Mouse (Mus musculus) left cerebral cortex, adult 18-20 months (tissue): ENCODE results near the gene Mmp25. TPM values are rescaled to one million over a fixed set of nuclear protein-coding genes. Genes with fewer than 3 reads are reported as not detected.

Source experiments
- DNase-seq, 2 experiments: peaks; one replicate each; pipeline ENCODE4 v3.0.0; 2021 to 2022; ENCODE audit warnings: low spot score in 2 of 2, mixed read lengths in 1 of 2
- long read RNA-seq, 2 experiments: library from polyadenylated mRNA; stranded (forward); transcript quantifications; one replicate each; pipeline ENCODE4 v2.0.0; 2021
- total RNA-seq, 2 experiments: library from RNA; stranded (reverse); gene quantifications; 2 replicates each; pipeline ENCODE4 v1.2.3; 2021

The Mmp25 gene
- under 1 TPM; 0.14 TPM for total RNA-seq
- long read RNA-seq, experiment 1, result 0 reads
- long read RNA-seq, experiment 2, result 0 reads

- DNase-seq, result no peak
Observed at GRCm38 (mm10) chr17:23644613-23645495, at the start of gene Mmp25. Gene Mmp25 (minus strand): TSS chr17:23645277.

GRCm38 (mm10) chr17:23694491-23694890, 49.4 kb upstream of the Mmp25 start:
- no peak for DNase-seq

- no peak for DNase-seq
Observed at GRCm38 (mm10) chr17:23683856-23684672, 39.0 kb upstream of the Mmp25 start, which contains the start of gene Cldn9. Gene Cldn9 (minus strand): TSS chr17:23684026.

GRCm38 (mm10) chr17:23683226-23683625, 38.1 kb upstream of the Mmp25 start:
- DNase-seq, result no peak

DNA sequence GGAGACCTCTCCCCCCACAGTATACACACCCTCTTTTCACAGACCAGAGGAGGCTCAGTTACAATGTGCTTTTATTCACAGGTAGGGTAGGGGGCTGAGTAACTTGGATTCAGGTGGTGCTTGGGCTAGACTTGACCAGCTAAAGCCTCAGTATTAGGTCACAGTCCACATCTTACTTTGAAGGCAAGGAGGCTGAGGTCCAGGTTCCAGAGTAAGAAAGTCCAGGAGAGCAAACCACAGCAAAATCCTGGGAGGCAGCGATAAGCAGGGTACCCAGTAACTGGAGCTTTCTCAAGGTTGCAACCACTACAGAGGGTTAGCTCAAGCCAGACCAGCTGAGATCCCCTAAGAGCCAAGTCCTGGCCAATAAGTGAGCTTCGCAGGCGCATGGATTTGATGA, 37.5 kb upstream of the Mmp25 start:
- no peak for DNase-seq

- no peak for DNase-seq
Observed at GRCm38 (mm10) chr17:23682092-23682491, 37.0 kb upstream of the Mmp25 start.

- no peak for DNase-seq
Observed at GRCm38 (mm10) chr17:23681086-23681485, 36.0 kb upstream of the Mmp25 start.

DNA sequence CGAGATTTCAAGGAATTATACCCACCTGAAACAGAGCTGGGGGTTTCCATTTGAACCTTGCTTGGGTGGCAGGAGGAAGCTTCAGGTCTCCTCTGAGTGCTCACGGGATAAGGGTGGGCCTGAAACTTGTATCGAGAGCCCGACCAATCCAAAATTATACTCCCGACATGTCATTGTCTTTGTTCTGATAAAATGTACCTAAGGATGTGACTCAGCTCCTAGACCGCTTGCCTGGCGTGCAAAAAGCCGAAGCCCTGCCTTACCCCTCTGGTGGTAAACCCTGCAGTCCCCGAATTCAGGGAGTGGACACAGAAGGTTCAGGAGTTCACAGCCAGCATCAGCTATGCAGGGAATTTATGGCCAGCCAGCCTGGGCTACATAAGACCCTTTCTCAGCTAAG, 35.3 kb upstream of the Mmp25 start:
- DNase-seq, result no peak

DNA sequence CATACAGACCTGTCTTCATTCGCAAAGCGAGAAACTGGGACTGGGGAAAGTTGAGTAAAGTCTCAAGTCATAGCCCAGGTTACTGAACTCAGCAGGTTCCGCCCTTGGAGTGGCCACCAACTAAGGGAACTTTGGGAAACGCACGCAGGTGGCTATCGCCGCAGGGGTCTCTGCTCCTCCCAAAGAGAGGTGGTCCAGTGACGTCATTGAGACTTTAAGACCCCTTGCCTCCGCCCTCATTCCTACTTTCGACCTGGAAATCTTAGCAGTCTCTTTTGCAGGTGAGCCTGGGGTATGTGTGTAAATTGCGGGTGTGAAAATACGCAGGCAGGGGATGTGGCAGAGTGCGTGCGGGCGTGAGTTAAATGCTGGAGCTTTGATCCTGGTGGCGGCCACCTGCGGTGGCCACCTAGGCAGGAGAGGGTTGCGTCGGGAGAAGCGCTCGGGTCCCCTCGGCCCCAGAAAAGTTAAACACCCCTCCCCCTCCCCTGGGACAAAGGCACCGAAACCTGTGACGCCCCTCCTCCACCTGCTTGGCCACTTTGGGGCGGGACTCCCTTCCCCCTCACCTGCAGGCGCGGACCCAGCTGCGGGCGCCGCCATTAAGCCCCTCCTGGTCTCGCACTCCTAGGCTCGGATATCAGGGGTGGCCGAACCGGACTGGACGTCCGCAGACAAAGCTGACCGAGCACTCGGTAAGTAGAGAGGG, 34.2 kb upstream of the Mmp25 start, which contains the start of gene Cldn6:
Cldn6 (plus strand) TSS at position 123 of the 709 bp plus-strand sequence.
- DNase-seq, result no peak

DNA sequence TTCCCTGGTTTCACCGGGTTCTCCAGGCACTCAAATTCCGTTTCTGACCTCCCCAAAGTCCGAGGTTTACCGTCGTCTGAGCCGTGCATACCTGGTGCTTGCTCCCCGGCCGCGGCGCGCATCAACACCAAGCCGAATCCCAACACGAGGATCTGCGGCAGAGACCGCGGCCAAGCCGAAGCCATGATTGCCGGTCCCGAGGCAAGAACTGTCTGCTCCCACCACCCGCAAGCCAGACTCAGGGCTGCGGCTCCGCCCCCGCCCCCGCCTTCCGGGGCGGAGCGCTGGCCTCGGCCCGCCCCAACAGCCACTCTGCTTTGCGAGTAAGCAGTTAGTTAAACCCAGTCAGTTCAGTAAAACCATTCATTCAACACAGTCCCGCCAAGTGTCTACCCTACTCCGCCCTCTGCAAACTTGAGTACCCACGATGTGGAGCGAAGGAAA, 32.2 kb upstream of the Mmp25 start, which contains the start of gene Tnfrsf12a:
Tnfrsf12a (minus strand) TSS at position 233 of the 444 bp plus-strand sequence.
- peak; percentile 67 to 82 for DNase-seq

DNA sequence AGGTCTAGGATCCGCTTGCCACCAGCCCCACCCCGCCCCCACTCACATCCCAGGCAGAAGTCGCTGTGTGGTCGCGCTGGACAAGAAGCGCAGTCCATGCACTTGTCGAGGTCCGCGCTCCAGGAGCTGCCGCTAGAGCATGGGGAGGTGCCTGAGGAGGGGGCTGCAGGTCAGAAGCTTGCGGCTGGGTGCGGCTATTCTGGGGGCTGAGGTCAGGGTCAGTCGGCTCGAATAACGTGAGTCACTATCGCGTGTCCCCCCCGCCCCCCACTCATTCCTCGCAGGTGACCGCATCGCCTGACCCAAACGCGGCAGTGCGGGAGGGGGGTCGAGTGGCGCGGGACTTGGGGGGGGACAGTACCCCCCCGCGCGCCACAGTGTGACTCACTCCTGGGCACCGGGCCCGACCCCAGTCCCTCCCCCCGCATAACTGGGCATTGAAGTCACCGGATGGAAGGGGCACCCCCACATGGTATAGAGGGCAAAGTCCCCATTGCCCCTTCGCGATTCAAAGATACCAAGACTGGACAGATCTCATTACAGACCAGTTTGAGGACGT, 31.5 kb upstream of the Mmp25 start:
- no peak for DNase-seq

DNA sequence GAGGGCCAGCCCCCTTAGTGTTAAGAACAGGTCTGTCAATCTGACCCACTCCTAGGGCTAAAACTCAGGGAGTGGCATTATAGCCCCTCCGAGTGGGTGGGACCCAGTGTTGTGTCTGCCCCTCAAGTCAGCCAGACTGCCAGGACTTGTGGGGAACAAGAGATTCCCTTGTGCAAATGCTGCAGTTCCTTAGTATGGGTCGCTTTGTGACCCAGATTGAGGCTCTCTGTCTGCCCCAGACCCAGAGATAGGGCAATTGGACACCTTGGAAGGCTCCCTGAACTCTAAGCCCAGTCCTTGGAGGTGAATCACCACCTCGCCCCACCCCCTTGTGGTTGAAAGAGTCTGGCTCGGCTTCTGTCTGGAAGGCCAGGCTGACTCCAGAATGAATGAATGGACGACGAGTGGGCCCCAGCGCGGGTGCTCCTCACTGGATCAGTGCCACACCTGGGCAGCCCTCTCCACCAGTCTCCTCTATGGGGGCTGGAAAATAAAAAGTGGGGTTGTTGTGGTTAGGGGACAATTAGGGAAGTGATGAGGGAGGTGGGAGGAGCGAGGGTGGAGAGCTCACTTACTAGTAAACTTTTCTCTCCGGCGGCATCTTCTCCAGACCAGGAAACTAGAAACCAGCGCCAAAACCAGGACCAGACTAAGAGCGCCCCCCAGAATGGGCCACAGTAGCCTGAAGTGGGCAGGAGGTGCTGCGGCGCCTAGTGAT, 30.6 kb upstream of the Mmp25 start:
- DNase-seq, result no peak

- peak in 1 of 2 experiments; percentile 42 for DNase-seq
Observed at GRCm38 (mm10) chr17:23675127-23675526, 30.1 kb upstream of the Mmp25 start.

DNA sequence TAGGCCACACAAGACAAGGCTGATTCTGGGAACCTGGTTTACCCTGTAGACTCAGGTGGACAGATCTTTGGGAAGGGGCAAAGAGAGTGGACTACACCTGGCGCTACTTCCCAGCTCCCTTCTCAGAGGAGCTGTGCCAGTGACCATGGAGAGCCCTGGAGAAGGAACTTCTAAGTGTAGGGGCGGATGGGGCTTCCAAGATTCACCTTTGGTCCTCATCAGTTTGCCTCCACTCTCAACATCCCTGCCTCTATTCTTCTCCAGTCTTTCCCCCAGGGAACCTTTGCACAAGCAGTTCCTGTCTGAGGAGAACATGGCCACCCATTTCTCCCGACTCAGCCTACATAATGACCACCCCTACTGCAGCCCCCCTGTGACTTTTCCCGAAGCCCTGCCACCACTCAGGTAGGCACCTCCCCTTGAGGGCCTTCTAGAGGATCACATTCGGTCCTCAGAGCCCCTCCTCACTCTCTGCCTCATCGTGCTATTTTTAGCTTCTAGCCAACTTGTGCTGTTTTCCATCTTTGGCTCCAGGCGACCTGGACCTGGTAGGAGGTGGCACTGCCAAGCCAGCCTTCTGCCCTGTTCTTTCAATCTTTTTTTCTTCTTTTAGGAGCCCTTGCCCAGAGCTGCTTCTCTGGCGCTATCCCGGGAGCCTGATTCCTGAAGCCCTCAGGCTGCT, 29.3 kb upstream of the Mmp25 start:
- no peak for DNase-seq

DNA sequence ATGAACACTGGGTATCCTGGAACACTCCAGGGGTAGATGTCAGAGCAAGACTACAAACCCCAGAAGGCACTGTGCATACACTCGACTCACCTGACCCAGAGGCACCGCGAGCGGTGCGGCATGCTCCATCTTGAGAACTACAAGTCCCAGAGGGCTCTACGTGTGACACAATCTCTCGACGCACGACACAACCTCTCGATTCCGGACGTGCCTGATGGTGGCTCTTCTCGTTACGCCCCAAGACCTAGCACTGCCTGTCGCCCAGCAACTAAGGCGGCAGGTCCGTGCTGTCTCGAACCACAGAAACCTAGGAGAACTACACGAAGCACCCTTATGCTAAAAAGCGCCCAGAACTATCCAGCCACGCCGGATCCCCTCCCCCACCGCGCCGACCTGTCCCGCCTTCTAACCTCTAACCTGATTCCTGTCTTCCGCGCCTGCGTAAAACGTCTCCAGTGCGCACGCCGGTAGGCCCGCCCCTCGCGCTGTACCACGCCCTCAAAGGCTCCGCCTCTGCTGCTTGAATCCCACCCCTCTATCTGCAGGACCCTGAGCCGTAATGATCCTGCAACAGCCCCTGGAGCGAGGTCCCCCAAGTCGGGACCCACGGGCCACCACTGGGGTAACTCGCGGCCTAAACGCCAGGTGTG, 28.5 kb upstream of the Mmp25 start, which contains the start of the genes Hcfc1r1 and Thoc6:
Hcfc1r1 (plus strand) TSS at position 173 of the 650 bp plus-strand sequence.
Thoc6 (minus strand) TSS at position 459 of the 650 bp plus-strand sequence.
- DNase-seq, result peak; percentile 90 to 93

- no peak for DNase-seq
Observed at GRCm38 (mm10) chr17:23672761-23673160, 27.7 kb upstream of the Mmp25 start.

DNA sequence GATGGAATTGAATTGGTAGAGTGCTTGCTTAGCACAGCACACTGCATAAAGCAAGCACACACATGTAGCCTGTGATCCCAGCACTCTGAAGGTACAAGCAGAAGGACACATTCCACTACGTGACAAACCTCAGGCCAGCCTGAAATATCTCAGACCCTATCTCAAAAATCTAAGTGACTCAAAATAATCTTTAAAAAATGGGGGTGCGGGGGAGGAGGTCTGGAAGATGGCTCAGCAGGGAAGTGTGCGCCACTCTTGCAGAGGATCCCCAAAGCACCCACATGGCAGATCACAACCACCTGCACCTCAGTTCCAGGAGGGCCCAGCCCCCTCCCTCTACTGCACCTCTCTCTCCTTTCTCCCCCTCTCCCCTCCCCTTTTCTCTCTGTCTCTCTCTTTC, 26.4 kb upstream of the Mmp25 start:
- DNase-seq, result no peak

DNA sequence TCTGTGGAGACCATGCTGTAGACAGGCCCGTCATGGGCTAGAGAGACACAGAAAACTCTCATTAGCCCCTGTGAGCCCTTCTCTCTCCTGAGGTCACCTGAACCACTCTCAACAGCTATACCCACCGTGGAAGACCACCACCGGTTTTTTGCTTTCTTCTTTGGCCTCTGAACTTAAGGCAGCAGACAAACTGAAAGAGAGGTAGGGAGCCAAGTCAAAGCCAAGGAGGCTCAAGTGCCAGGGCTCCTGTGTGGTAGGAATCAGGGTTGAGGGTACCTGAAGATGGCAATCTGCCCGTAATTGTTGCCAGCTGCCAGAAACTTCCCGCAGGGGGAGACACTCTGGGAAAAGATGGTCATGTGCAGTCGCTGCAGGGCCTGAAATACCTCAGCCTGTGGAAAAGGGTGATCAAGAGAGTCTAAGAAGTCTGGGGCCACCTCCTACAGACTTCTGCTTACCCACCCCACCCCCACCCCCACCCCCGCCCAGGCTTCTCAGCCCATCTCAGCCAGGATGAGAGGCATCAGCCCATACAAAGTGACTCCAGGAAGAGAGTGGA, 25.5 kb upstream of the Mmp25 start:
- DNase-seq, result no peak
